Mouse (Mus musculus): ENCODE data around the gene Rnf38. TPM values are rescaled to one million over a fixed set of nuclear protein-coding genes. Genes with fewer than 3 reads are reported as not detected.

Gene Rnf38
- polyA plus RNA-seq, 1 experiment from 2014 or later: 60.3 TPM

GRCm38 (mm10) chr4:44126805-44127204, 106.8 kb downstream of the Rnf38 start:
- WGBS: 95% methylated on average over 12 of the region's 12 CpGs
- Histone ChIP-seq H3K36me3 (ENCODE audit: control insufficient read depth, insufficient read depth, low read length) (peaks cover 16% of the 10 kb centered on the region; the same call in 1 of the 2 replicates), H3K4me1 (replicated peaks; ENCODE audit: control insufficient read depth, insufficient read depth, low read length) (no peaks in the 10 kb centered on the region)

GRCm38 (mm10) chr4:44119410-44120201, 114.0 kb downstream of the Rnf38 start:
- no peak overlapping the region for H3K27ac ChIP-seq (ENCODE audit: low read depth, low read length)
- ATAC-seq (replicated peaks; ENCODE audit: low FRiP score): no peak
- H3K4me3 ChIP-seq (ENCODE audit: low read depth, low read length): no peak overlapping the region
- no peaks in the 10 kb centered on the region for H3K36me3 ChIP-seq (ENCODE audit: control insufficient read depth, insufficient read depth, low read length)
- H3K27me3 ChIP-seq (ENCODE audit: control insufficient read depth, insufficient read depth, low read length): no peaks in the 10 kb centered on the region
- WGBS: 56% methylated on average over 9 of the region's 9 CpGs
- no peak overlapping the region for H3K9ac ChIP-seq (ENCODE audit: low read length)
- H3K4me1 ChIP-seq (replicated peaks; ENCODE audit: control insufficient read depth, insufficient read depth, low read length): no peaks in the 10 kb centered on the region
- H3K4me2 ChIP-seq (ENCODE audit: low read depth, low read length, severe bottlenecking): no peak overlapping the region
- DNase-seq (ENCODE audit: low spot score): peak; percentile 38
- H3K9me3 ChIP-seq (ENCODE audit: control insufficient read depth, low read length): no peaks in the 10 kb centered on the region

More at GRCm38 (mm10) chr4:44126805-44127204, 106.8 kb downstream of the Rnf38 start:
- Histone ChIP-seq H3K4me3 (ENCODE audit: low read depth, low read length) (no peak overlapping the region), H3K9ac (ENCODE audit: low read length) (no peak overlapping the region), H3K4me2 (ENCODE audit: low read depth, low read length, severe bottlenecking) (no peak overlapping the region), H3K9me3 (ENCODE audit: control insufficient read depth, low read length) (no peaks in the 10 kb centered on the region), H3K27ac (ENCODE audit: low read depth, low read length) (no peak overlapping the region), H3K27me3 (ENCODE audit: control insufficient read depth, insufficient read depth, low read length) (no peaks in the 10 kb centered on the region)
- ATAC-seq (replicated peaks; ENCODE audit: low FRiP score) (no peak), DNase-seq (ENCODE audit: low spot score) (no peak)

GRCm38 (mm10) chr4:44115046-44115445, 118.5 kb downstream of the Rnf38 start:
- no peak for ATAC-seq (replicated peaks; ENCODE audit: low FRiP score)
- 92% methylated on average over 13 of the region's 13 CpGs for WGBS

GRCm38 (mm10) chr4:44113393-44114138, 120.0 kb downstream of the Rnf38 start:
- H3K4me1 ChIP-seq (replicated peaks; ENCODE audit: control insufficient read depth, insufficient read depth, low read length): no peaks in the 10 kb centered on the region
- H3K9ac ChIP-seq (ENCODE audit: low read length): no peak overlapping the region
- H3K27ac ChIP-seq (ENCODE audit: low read depth, low read length): no peak overlapping the region
- no peak overlapping the region for H3K4me2 ChIP-seq (ENCODE audit: low read depth, low read length, severe bottlenecking)
- no peaks in the 10 kb centered on the region for H3K9me3 ChIP-seq (ENCODE audit: control insufficient read depth, low read length)
- H3K27me3 ChIP-seq (ENCODE audit: control insufficient read depth, insufficient read depth, low read length): no peaks in the 10 kb centered on the region
- no peaks in the 10 kb centered on the region for H3K36me3 ChIP-seq (ENCODE audit: control insufficient read depth, insufficient read depth, low read length)
- no peak overlapping the region for H3K4me3 ChIP-seq (ENCODE audit: low read depth, low read length)
- 46% methylated on average over 16 of the region's 16 CpGs for WGBS
- no peak for DNase-seq (ENCODE audit: low spot score)
- ATAC-seq (replicated peaks; ENCODE audit: low FRiP score): no peak

More at GRCm38 (mm10) chr4:44115046-44115445, 118.5 kb downstream of the Rnf38 start:
- no peaks in the 10 kb centered on the region for H3K27me3 ChIP-seq (ENCODE audit: control insufficient read depth, insufficient read depth, low read length)
- no peak overlapping the region for H3K9ac ChIP-seq (ENCODE audit: low read length)
- no peaks in the 10 kb centered on the region for H3K9me3 ChIP-seq (ENCODE audit: control insufficient read depth, low read length)
- no peak overlapping the region for H3K4me3 ChIP-seq (ENCODE audit: low read depth, low read length)
- no peaks in the 10 kb centered on the region for H3K4me1 ChIP-seq (replicated peaks; ENCODE audit: control insufficient read depth, insufficient read depth, low read length)
- no peak overlapping the region for H3K4me2 ChIP-seq (ENCODE audit: low read depth, low read length, severe bottlenecking)
- H3K27ac ChIP-seq (ENCODE audit: low read depth, low read length): no peak overlapping the region
- peak; percentile 33 for DNase-seq (ENCODE audit: low spot score)
- no peaks in the 10 kb centered on the region for H3K36me3 ChIP-seq (ENCODE audit: control insufficient read depth, insufficient read depth, low read length)

- Histone ChIP-seq H3K27me3 (ENCODE audit: control insufficient read depth, insufficient read depth, low read length) (no peaks in the 10 kb centered on the region), H3K4me1 (replicated peaks; ENCODE audit: control insufficient read depth, insufficient read depth, low read length) (no peaks in the 10 kb centered on the region), H3K4me2 (ENCODE audit: low read depth, low read length, severe bottlenecking) (no peak overlapping the region), H3K9me3 (ENCODE audit: control insufficient read depth, low read length) (no peaks in the 10 kb centered on the region), H3K36me3 (ENCODE audit: control insufficient read depth, insufficient read depth, low read length) (no peaks in the 10 kb centered on the region), H3K27ac (ENCODE audit: low read depth, low read length) (no peak overlapping the region), H3K9ac (ENCODE audit: low read length) (no peak overlapping the region), H3K4me3 (ENCODE audit: low read depth, low read length) (no peak overlapping the region)
- DNase-seq (ENCODE audit: low spot score) (no peak), ATAC-seq (replicated peaks; ENCODE audit: low FRiP score) (no peak)
- whole genome bisulfite sequencing: 36% methylated on average over 4 of the region's 4 CpGs
Measured at GRCm38 (mm10) chr4:44112741-44113140, 120.8 kb downstream of the Rnf38 start.

- H3K4me2 ChIP-seq (ENCODE audit: low read depth, low read length, severe bottlenecking): no peak overlapping the region
- 83% methylated on average over 7 of the region's 7 CpGs for WGBS
Measured at GRCm38 (mm10) chr4:44110771-44111170, 122.8 kb downstream of the Rnf38 start.

GRCm38 (mm10) chr4:44108297-44108696, 125.3 kb downstream of the Rnf38 start:
- Histone ChIP-seq H3K4me1 (replicated peaks; ENCODE audit: control insufficient read depth, insufficient read depth, low read length) (no peaks in the 10 kb centered on the region), H3K27me3 (ENCODE audit: control insufficient read depth, insufficient read depth, low read length) (no peaks in the 10 kb centered on the region), H3K4me2 (ENCODE audit: low read depth, low read length, severe bottlenecking) (no peak overlapping the region), H3K27ac (ENCODE audit: low read depth, low read length) (no peak overlapping the region), H3K9me3 (ENCODE audit: control insufficient read depth, low read length) (no peaks in the 10 kb centered on the region), H3K4me3 (ENCODE audit: low read depth, low read length) (no peak overlapping the region), H3K9ac (ENCODE audit: low read length) (no peak overlapping the region), H3K36me3 (ENCODE audit: control insufficient read depth, insufficient read depth, low read length) (no peaks in the 10 kb centered on the region)
- ATAC-seq (replicated peaks; ENCODE audit: low FRiP score): no peak
- WGBS: 95% methylated on average over 6 of the region's 6 CpGs
- no peak for DNase-seq (ENCODE audit: low spot score)

More at GRCm38 (mm10) chr4:44110771-44111170, 122.8 kb downstream of the Rnf38 start:
- no peak overlapping the region for H3K27ac ChIP-seq (ENCODE audit: low read depth, low read length)
- DNase-seq (ENCODE audit: low spot score): peak; percentile 43
- H3K4me3 ChIP-seq (ENCODE audit: low read depth, low read length): no peak overlapping the region
- H3K9ac ChIP-seq (ENCODE audit: low read length): no peak overlapping the region
- H3K9me3 ChIP-seq (ENCODE audit: control insufficient read depth, low read length): no peaks in the 10 kb centered on the region
- no peaks in the 10 kb centered on the region for H3K36me3 ChIP-seq (ENCODE audit: control insufficient read depth, insufficient read depth, low read length)
- no peaks in the 10 kb centered on the region for H3K27me3 ChIP-seq (ENCODE audit: control insufficient read depth, insufficient read depth, low read length)
- no peak for ATAC-seq (replicated peaks; ENCODE audit: low FRiP score)
- H3K4me1 ChIP-seq (replicated peaks; ENCODE audit: control insufficient read depth, insufficient read depth, low read length): no peaks in the 10 kb centered on the region

GRCm38 (mm10) chr4:44107339-44107738, 126.2 kb downstream of the Rnf38 start:
- H3K27ac ChIP-seq (ENCODE audit: low read depth, low read length): no peak overlapping the region
- H3K27me3 ChIP-seq (ENCODE audit: control insufficient read depth, insufficient read depth, low read length): no peaks in the 10 kb centered on the region
- no peak for ATAC-seq (replicated peaks; ENCODE audit: low FRiP score)
- no peak overlapping the region for H3K9ac ChIP-seq (ENCODE audit: low read length)
- DNase-seq (ENCODE audit: low spot score): no peak
- no peak overlapping the region for H3K4me2 ChIP-seq (ENCODE audit: low read depth, low read length, severe bottlenecking)
- WGBS: 58% methylated on average over 6 of the region's 6 CpGs
- H3K36me3 ChIP-seq (ENCODE audit: control insufficient read depth, insufficient read depth, low read length): no peaks in the 10 kb centered on the region
- no peaks in the 10 kb centered on the region for H3K9me3 ChIP-seq (ENCODE audit: control insufficient read depth, low read length)
- H3K4me3 ChIP-seq (ENCODE audit: low read depth, low read length): no peak overlapping the region
- no peaks in the 10 kb centered on the region for H3K4me1 ChIP-seq (replicated peaks; ENCODE audit: control insufficient read depth, insufficient read depth, low read length)
